Comparison of ENCODE assay signal across 25 mouse cellular contexts in the genomic region with DNA sequence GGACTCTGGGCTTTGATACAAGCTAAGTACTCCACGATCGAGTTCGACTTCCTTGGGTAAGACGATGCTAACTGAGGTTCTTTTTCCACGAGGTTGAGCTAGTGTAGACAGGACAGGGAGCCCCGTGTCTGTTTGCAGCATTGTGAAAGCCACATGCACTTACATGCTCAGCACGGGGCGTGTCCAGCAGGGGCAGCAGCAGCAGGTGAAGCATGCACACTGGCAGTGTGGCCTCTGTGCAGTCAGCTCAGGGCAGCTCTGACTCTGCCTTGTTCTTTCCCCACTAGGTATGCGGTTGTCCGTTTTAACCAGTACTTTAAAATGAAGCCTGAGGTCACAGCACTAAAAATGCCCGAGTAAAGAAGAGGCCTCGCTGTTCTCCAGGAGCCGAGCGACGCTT. TPM values are rescaled to one million over a fixed set of nuclear protein-coding genes. Genes with fewer than 3 reads are reported as not detected.
DNase-seq lines count a peak whose midpoint lies in the region; ATAC-seq and TF ChIP-seq lines count a peak whose summit lies in the region.
"Had no signal": no experiment of that assay in that cellular context is flagged by ENCODE, and none has a peak within 500 bp of the region (broad histone marks: within the 10 kb centered on the region; RNA-seq: fewer than 3 reads in every experiment).

No protein-coding gene starts in this region.

- TF ChIP-seq POLR2A in bone marrow, adult 2 months (IDR thresholded peaks at IDR 0.05; ENCODE audit: borderline replicate concordance, control insufficient read depth, low read depth, low read length): 0 out of 2 replicates have a peak, but pooled peaks have one; percentile 11

- H3K9ac ChIP-seq in kidney, postnatal 0 days (ENCODE audit: low read depth, low read length): no peak overlapping the region
- H3K9ac ChIP-seq in forebrain, embryonic 14.5 days (ENCODE audit: low read length): no peak overlapping the region
- H3K9ac ChIP-seq: embryonic facial prominence, embryonic 12.5 days; forebrain, embryonic 12.5 days; heart, embryonic 13.5 days; hindbrain, embryonic 14.5 days; intestine, embryonic 15.5 days; liver, embryonic 15.5 days; midbrain, embryonic 12.5 days; stomach, embryonic 15.5 days had no signal

- H3K4me2 ChIP-seq in kidney, postnatal 0 days (ENCODE audit: low read length): no peak overlapping the region
- H3K4me2 ChIP-seq in forebrain, embryonic 14.5 days (ENCODE audit: low read length): no peak overlapping the region
- H3K4me2 ChIP-seq: embryonic facial prominence, embryonic 12.5 days; forebrain, embryonic 12.5 days; heart, embryonic 13.5 days; hindbrain, embryonic 14.5 days; intestine, embryonic 15.5 days; liver, embryonic 15.5 days; midbrain, embryonic 12.5 days; stomach, embryonic 15.5 days had no signal

- TF ChIP-seq CTCF in kidney, postnatal 0 days (IDR thresholded peaks at IDR 0.05; ENCODE audit: low read depth): peak; percentile 24; the same call in 1 of the 2 replicates
- no peak for TF ChIP-seq CTCF in G1E (IDR thresholded peaks at IDR 0.05; ENCODE audit: low read depth, low read length)
- no peak for TF ChIP-seq CTCF in bone marrow, adult 2 months (IDR thresholded peaks at IDR 0.05; ENCODE audit: control insufficient read depth, insufficient read depth, low read length)

- no peaks in the 10 kb centered on the region for H3K9me3 ChIP-seq in kidney, postnatal 0 days (replicated peaks; ENCODE audit: low read length)
- no peaks in the 10 kb centered on the region for H3K9me3 ChIP-seq in megakaryocyte, embryonic 14.5 days
- H3K9me3 ChIP-seq in G1E (replicated peaks): no peaks in the 10 kb centered on the region
- no peaks in the 10 kb centered on the region for H3K9me3 ChIP-seq in forebrain, embryonic 14.5 days (replicated peaks; ENCODE audit: control insufficient read depth, low read length)
- H3K9me3 ChIP-seq: embryonic facial prominence, embryonic 12.5 days; forebrain, embryonic 12.5 days; heart, embryonic 13.5 days; intestine, embryonic 15.5 days; liver, embryonic 15.5 days; midbrain, embryonic 12.5 days; stomach, embryonic 15.5 days had no signal

- 87% methylated on average over 15 of the region's 15 CpGs for WGBS in kidney, postnatal 0 days
- WGBS in bone marrow, adult 2 months: 89% methylated on average over 15 of the region's 15 CpGs
- WGBS in forebrain, embryonic 14.5 days: 91% methylated on average over 15 of the region's 15 CpGs

- DNase-seq in kidney, postnatal 0 days (ENCODE audit: low spot score): no peak
- no peak for DNase-seq in kidney, adult 11 months
- no peak for DNase-seq in G1E (ENCODE audit: low spot score)
- no peak for DNase-seq in forebrain, embryonic 14.5 days (ENCODE audit: low spot score)
- DNase-seq in cerebellum, adult 9-10 months: no peak
- DNase-seq: adrenal gland, adult 8-10 months; cerebellum, adult 18-20 months; cerebellum, postnatal 25 days; heart, adult 2 months; heart, postnatal 36 days had no signal

- H3K4me1 ChIP-seq in kidney, postnatal 0 days (replicated peaks; ENCODE audit: insufficient read depth, low read length): no peaks in the 10 kb centered on the region
- peaks cover 7% of the 10 kb centered on the region for H3K4me1 ChIP-seq in megakaryocyte, embryonic 14.5 days
- peaks cover 7% of the 10 kb centered on the region for H3K4me1 ChIP-seq in G1E (ENCODE audit: insufficient read depth, low read depth, low read length)
- no peaks in the 10 kb centered on the region for H3K4me1 ChIP-seq in bone marrow, adult 2 months (ENCODE audit: control insufficient read depth, insufficient read depth, low read length)
- H3K4me1 ChIP-seq in forebrain, embryonic 14.5 days (ENCODE audit: control insufficient read depth, insufficient read depth, low read length): no peaks in the 10 kb centered on the region
- H3K4me1 ChIP-seq: embryonic facial prominence, embryonic 12.5 days; forebrain, embryonic 12.5 days; intestine, embryonic 15.5 days; liver, embryonic 15.5 days; midbrain, embryonic 12.5 days; stomach, embryonic 15.5 days had no signal

- no peaks in the 10 kb centered on the region for H3K27me3 ChIP-seq in kidney, postnatal 0 days (ENCODE audit: insufficient read depth, low read length)
- H3K27me3 ChIP-seq in megakaryocyte, embryonic 14.5 days (replicated peaks): no peaks in the 10 kb centered on the region
- no peaks in the 10 kb centered on the region for H3K27me3 ChIP-seq in G1E (ENCODE audit: insufficient read depth, low read length)
- H3K27me3 ChIP-seq in forebrain, embryonic 14.5 days (replicated peaks; ENCODE audit: control insufficient read depth, insufficient read depth, low read length): no peaks in the 10 kb centered on the region
- H3K27me3 ChIP-seq: embryonic facial prominence, embryonic 12.5 days; forebrain, embryonic 12.5 days; heart, embryonic 13.5 days; intestine, embryonic 15.5 days; liver, embryonic 15.5 days; midbrain, embryonic 12.5 days; stomach, embryonic 15.5 days had no signal

- no peak overlapping the region for H3K27ac ChIP-seq in kidney, postnatal 0 days
- no peak overlapping the region for H3K27ac ChIP-seq in bone marrow, adult 2 months (ENCODE audit: control insufficient read depth, insufficient read depth, low read depth, low read length, poor library complexity)
- H3K27ac ChIP-seq in forebrain, embryonic 14.5 days (ENCODE audit: low read depth, low read length): no peak overlapping the region
- H3K27ac ChIP-seq: embryonic facial prominence, embryonic 12.5 days; forebrain, embryonic 12.5 days; heart, adult 2 months; heart, embryonic 13.5 days; hindbrain, embryonic 14.5 days; intestine, embryonic 15.5 days; left cerebral cortex, adult 2 months; liver, embryonic 15.5 days; macrophage; midbrain, embryonic 12.5 days; stomach, embryonic 15.5 days had no signal

- peaks cover 53% of the 10 kb centered on the region for H3K36me3 ChIP-seq in kidney, postnatal 0 days (ENCODE audit: insufficient read depth, low read length)
- H3K36me3 ChIP-seq in megakaryocyte, embryonic 14.5 days (replicated peaks; ENCODE audit: low read length): peaks cover 95% of the 10 kb centered on the region
- H3K36me3 ChIP-seq in G1E (replicated peaks): peaks cover 91% of the 10 kb centered on the region
- peaks cover 49% of the 10 kb centered on the region for H3K36me3 ChIP-seq in forebrain, embryonic 14.5 days (ENCODE audit: control insufficient read depth, insufficient read depth, low read length)

- no peak overlapping the region for H3K4me3 ChIP-seq in kidney, postnatal 0 days (replicated peaks; ENCODE audit: low read depth, low read length)
- peak overlapping the region; percentile 64 for H3K4me3 ChIP-seq in megakaryocyte, embryonic 14.5 days (replicated peaks)
- 0 out of 2 replicates have a peak overlapping the region, but pooled peaks have one; percentile 7 for H3K4me3 ChIP-seq in G1E (ENCODE audit: low read depth, low read length)
- no peak overlapping the region for H3K4me3 ChIP-seq in bone marrow, adult 2 months (replicated peaks; ENCODE audit: control insufficient read depth, low read depth, low read length)
- no peak overlapping the region for H3K4me3 ChIP-seq in forebrain, embryonic 14.5 days (ENCODE audit: low read depth, low read length)
- H3K4me3 ChIP-seq: embryonic facial prominence, embryonic 12.5 days; erythroblast, embryonic 14.5 days; forebrain, embryonic 12.5 days; heart, adult 2 months; heart, embryonic 13.5 days; intestine, embryonic 15.5 days; left cerebral cortex, adult 2 months; liver, embryonic 15.5 days; midbrain, embryonic 12.5 days; stomach, embryonic 15.5 days had no signal

- ATAC-seq in kidney, postnatal 0 days (replicated peaks; ENCODE audit: low FRiP score, low read depth): 0 out of 2 replicates have a peak, but pooled peaks have one; percentile 53
- ATAC-seq in megakaryocyte, adult 5-6 weeks (ENCODE audit: poor library complexity, severe bottlenecking): no peak
- ATAC-seq in G1E (ENCODE audit: extremely low read depth, insufficient number of reproducible peaks, low FRiP score, poor library complexity, severe bottlenecking): no peak
- no peak for ATAC-seq in forebrain, embryonic 14.5 days
- ATAC-seq: activated CD4-positive, CD25-positive, alpha-beta regulatory T cell, adult 4 months; intestine, embryonic 15.5 days had no signal

RNA-seq across cellular contexts. Expression of gene Etnk1, which starts 36.1 kb away (rescaled TPM):
- 35.9 and 36.6 TPM in 2 replicates for polyA plus RNA-seq in kidney, postnatal 0 days (2015; fragmentation: Nextera tagmentation; extraction: Ambion mirVana)
- 3.1 and 12.0 TPM in 2 replicates for polyA plus RNA-seq in megakaryocyte, embryonic 14.5 days (2012; ENCODE audit: insufficient read depth, low replicate concordance)
- total RNA-seq in megakaryocyte, adult 5-6 weeks (2015): 40.5 and 41.2 TPM in 2 replicates
- total RNA-seq in megakaryocyte, adult 5-6 weeks (2017): 47.6 and 53.7 TPM in 2 replicates
- total RNA-seq in G1E (2014; fragmentation: Nextera tagmentation) (199 and 208 TPM in 2 replicates), G1E (2017) (268 and 281 TPM in 2 replicates)
- polyA plus RNA-seq in G1E (2012): 28.4 and 46.1 TPM in 2 replicates
- polyA plus RNA-seq in bone marrow, adult 2 months (2011; ENCODE audit: insufficient read depth, insufficient read length, low replicate concordance, missing spikeins): 16.0 and 19.8 TPM in 2 replicates
- 23.5 and 35.9 TPM in 2 replicates for polyA plus RNA-seq in forebrain, embryonic 14.5 days (2014; fragmentation: Nextera tagmentation; extraction: Ambion mirVana)

Comparison
In these comparisons a context has a peak if more than half of its experiments do, and no peak if none do; other contexts are left out.
1. H3K4me3 ChIP-seq: peak in megakaryocyte, embryonic 14.5 days (single experiment) and G1E (single experiment); none in kidney, postnatal 0 days (single experiment), bone marrow, adult 2 months (single experiment) and forebrain, embryonic 14.5 days (single experiment).